Mouse (Mus musculus) C2C12 (cell line): Measurements from ENCODE around the gene Stxbp2.

ENCODE experiments used
- CEBPB ChIP-seq: IDR thresholded peaks from one replicate; pipeline ENCODE4 v1.6.1; 2011; ENCODE audit warnings: low read depth, mild to moderate bottlenecking, control low read depth, moderate library complexity
- CTCF ChIP-seq: IDR thresholded peaks from one replicate; pipeline ENCODE4 v1.5.1; 2011; ENCODE audit not compliant: control insufficient read depth, insufficient read depth, insufficient read length
- MAX ChIP-seq: IDR thresholded peaks from one replicate; pipeline ENCODE4 v1.6.1; 2011; ENCODE audit warnings: mild to moderate bottlenecking, control low read depth
- MYOD1 ChIP-seq: IDR thresholded peaks from one replicate; pipeline ENCODE4 v1.6.1; 2011; ENCODE audit warnings: low read depth; ENCODE audit not compliant: control insufficient read depth, insufficient read length
- MYOG ChIP-seq: IDR thresholded peaks from one replicate; pipeline ENCODE4 v1.6.1; 2011; ENCODE audit not compliant: control insufficient read depth, insufficient read length; ENCODE audit errors: extremely low read depth
- USF1 ChIP-seq: IDR thresholded peaks from one replicate; pipeline ENCODE4 v1.6.1; 2011; ENCODE audit warnings: low read depth, mild to moderate bottlenecking, control low read depth, moderate library complexity

DNA sequence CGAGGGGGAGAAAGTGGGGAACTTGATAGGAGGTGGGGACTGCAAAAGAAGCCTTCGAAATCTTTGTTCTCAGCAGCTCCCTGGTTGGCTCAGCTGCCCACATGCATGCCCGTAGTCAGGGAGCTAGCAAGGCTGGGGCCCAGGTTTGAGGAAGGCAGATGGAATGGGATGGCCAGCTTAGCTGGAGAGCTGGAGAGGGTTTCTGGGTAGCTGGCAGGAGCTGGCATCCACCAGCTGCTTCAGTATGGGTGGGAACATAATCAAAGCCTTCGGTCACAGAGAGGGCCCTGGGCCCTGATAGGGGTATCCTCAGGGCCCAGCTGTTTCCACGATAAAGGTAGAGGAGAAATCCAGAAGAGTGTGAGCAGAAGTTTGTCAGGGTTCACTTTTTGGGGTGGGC is 51.7 kb downstream of the Stxbp2 start:
- TF ChIP-seq CTCF (no peak), MAX (no peak), MYOD1 (no peak), MYOG (no peak), USF1 (no peak), CEBPB (no peak)
